Mouse (Mus musculus): Measurements from ENCODE around the gene Aldh1l1.
A peak's percentile ranks its signal among the peaks of the same experiment; 100 is the strongest.

Aldh1l1 gene

DNA sequence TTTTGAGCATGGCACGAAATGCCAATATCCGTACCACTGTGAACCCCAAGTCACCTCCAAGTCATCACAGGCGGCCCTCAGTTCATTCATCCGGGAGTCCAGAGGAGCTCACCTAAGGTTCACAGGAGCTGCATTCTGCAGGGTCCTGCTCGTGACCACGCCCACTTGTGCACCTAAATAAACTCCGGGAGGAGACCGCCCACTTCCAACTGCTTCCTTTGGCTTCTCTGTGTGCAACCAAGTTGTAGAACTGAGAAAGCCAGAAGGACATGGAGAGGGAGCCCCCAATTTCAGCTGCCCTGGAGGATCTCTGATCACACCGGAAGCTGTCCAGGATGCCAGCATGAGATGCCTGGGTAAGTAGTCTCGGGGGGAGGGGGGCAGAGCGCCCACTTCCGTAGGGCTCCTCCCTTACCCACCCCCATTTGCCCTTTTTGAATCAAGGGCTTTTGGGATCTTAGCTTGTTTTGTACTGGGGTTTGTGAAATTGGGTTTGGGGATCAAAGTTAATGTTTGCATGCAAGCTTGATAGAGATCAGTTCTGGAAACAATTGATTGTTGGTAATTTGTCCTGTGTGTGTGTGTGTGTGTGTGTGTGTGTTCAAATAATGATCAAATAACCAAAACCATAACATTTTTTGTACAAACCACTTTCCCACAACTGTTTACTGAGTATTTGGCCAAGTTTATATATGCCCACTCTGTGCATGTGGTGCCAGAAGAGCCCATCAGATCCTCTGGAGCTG is at the start of gene Aldh1l1:
TSS of gene Aldh1l1 (plus strand) at position 252 of the 746 bp plus-strand sequence.
- no peak for DNase-seq

DNA sequence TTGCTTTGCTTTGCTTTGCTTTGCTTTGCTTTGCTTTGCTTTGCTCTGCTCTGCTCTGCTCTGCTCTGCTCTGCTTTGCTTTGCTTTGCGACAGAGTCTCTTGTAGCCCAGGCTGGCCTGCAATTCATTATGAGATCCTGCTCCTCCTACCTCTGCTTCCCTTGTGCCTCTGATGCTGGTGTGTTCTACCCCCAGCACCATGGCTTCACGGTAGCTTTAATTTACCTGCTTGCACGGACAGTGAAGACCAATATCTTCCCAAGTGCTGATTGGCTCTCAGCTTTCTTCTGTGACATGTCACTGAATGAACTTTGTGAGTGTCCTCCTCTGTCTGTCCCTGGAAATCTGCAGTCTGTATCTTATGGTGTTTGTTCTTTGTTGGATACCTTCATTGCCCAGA is 49.2 kb upstream of the Aldh1l1 start:
- DNase-seq, result no peak

DNA sequence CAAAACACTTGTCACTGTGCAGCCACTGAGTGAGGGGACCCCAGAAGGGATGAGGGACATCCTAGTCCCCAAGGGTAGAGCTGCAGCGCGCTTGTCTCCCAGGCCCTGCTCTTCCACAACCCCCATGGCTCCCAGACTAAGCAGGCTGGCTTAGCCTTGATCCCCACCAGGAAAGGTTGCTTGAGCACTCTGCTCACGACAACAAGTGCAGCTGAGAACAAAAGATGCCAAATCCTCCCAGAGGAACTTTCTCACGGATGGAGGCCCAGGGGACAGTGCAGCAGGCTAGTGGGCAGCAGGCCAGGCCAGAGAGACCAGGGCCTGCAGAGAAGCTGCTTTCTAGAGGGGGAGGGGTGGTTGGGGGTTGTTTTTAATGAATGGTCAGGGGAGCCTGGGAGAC is 39.3 kb upstream of the Aldh1l1 start:
- DNase-seq, result peak in 1 of 2 experiments; percentile 26

DNA sequence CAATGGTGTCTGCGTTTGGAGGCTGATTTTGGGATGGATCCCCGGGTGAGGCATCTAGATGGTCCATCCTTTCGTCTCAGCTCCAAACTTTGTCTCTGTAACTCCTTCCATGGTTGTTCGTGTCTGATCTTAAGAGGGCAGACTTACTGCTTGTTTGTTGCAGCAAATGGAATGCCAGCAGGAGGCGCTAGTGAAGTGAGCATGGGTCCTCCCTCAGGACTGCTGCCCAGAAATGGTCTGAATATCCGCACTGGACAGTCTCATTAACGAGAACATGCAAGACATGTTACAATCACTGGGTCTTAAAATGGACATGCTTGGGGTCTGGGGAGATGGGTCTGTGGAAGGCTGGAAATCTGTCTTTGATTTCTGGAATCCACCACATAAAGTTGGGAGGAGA is 36.0 kb upstream of the Aldh1l1 start:
- peak; percentile 92 to 96 for DNase-seq

DNA sequence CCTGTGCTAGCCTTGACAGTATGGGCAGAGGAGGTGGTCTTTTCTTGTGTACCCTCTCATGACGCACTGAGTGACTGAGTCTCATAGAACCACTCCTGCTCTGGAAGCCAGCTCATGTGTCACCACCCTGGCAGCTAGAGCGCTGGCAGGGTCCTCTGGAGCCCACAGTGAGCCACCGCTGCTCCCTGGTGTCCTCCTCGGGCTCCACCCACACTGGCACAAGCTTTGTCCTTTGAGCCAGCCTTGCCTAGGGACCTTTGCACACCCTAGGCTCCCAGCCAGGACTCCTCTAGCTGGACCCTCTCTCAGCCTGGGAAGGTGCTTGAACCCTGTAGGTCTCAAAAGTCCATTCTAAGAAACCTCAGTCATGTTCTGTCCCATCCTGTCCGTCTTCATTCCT is 35.5 kb upstream of the Aldh1l1 start:
- DNase-seq, result peak; percentile 32 to 42

DNA sequence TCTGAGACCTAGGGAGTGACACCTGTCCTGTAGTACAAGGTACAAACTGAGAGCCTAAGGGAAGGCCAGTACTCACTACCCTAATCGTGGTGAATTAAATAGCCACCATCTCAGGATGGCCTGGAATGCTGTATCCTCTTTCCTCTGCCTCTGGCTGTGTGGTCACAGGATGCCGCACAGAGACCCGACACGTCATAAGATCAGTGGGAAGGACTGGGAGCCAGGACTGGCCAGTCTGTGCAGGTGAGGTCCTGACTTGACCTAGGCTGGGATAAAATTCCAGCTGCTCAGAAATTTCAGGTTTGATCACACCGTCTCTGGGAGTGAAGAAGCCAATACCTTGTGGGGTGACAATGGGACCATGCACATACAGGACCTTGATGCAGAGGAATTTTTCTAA is 34.7 kb upstream of the Aldh1l1 start:
- no peak for DNase-seq

DNA sequence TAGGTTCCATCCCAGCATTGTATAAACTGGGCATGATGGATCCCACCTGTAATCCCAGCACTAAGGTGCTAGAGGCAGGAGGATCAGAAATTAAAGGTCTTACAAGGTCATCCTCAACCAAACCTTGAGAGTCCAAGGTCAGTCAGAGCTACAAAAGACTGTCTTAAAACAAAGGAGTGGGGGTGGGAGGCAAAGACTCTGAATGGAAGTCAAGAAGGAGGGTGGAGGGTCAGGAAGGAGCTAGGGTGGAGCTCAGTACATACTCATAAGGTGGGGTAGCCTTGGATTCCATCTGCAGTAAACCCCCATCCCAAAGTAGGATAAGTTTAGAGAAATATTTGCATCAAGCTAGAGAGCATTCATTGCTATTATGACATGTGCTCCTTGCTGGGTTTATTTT is 33.6 kb upstream of the Aldh1l1 start:
- DNase-seq, result no peak

DNA sequence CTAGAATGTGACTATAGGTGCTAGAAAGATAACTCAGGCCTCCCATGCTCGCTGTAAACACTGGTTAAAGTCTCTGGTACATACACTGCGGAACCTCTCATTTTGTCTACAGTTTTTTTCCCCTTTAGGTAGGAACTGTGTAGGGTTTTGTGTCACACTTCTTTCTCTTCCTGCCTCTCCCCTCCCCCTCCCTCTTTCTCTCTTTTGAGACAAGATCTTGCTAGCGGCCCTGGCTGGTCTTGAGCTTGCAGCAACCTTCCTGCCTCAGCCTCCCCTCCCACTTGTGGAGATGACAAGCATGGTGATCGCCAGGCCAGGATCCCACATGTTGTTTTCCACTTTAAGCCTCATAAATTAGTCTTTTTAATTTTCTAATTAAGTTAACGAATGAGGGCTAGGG is 32.5 kb upstream of the Aldh1l1 start:
- no peak for DNase-seq

DNA sequence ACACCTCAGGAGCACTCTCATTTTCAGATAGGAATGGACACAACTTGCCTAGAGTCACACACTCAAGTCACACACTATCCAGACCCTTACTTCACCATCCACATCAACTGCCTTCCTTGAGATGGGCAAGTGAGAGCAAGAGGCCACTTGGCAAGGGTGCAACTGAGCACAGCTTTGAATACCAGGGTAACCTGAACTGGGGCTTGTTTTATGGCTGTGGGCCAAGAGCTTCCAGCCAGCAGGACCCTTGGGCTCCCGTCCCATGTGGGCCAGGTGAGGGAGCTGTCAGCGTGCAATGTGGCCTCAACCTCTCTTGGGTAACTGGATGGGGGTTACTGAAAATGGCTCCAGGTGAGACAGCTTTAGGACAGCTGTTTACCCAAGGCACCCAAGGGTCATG is 28.8 kb upstream of the Aldh1l1 start:
- DNase-seq, result no peak

DNA sequence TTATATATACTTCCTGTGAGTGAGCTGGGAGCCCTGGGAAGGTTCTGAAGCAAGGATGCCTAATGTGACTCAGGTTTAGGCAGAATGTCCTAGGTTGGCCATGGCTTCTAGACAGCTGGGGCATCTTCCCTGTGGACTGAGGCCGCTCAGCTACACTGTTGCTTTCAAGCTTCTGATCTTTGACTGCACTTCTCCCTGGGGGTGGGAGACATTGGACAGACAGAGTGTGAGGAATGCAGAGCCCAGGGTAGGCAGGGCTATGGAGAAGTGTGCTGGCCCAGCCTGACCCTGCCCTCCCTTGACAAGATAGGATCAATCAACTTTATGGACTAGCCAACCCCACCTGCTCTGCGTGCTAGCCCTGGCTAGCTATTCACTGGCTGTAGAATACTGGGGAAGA is 25.0 kb upstream of the Aldh1l1 start:
- DNase-seq, result no peak

DNA sequence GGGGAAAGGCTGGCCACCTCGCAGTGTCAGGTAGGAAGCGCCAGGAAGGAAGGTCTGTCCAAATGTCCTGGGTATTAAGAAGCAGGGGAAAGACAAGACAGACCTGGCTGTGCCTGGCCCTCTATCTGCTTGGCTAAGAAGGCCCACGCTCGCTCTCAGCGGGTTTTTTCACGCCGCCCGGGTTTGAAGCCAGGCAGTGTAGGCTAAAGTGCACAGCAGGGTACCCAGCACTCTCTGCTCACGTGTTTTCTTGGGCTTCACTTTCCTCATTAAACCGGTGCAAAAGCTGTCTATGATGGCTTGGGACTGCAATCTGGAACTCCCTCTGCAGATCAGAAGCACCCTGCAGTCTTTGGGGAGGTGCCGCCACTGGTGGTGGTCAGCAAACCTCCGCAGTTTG is 24.5 kb upstream of the Aldh1l1 start:
- DNase-seq, result peak in 1 of 2 experiments; percentile 27

DNA sequence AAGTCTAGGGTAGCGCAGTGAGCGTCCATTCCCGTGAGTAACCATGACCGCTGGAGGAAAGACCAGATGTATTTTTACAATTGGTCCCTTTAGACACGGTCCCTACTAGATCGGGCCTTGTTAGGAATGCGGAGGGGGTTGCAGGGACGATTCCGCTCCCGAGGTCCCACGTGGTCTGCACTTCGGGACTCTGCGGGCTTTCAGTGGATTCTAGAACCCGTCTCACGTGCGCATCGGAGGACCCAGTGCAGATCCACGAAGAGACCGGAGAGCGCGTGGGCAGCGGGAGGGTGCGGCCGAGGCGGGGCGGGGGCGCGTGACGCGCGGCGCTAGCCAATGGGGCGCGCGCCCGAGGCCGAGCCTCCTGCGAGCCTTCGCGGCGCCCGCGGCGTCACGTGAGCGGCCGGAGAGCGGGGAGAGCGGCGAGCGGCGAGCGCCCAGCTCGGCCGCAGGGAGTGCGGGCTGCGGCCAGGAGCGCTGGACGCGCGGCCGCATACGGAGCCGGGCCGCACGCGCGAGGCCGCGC is 24.0 kb upstream of the Aldh1l1 start, which contains the start of gene Klf15:
TSS of gene Klf15 (plus strand) at position 396 of the 526 bp plus-strand sequence.
- peak; percentile 82 to 88 for DNase-seq

DNA sequence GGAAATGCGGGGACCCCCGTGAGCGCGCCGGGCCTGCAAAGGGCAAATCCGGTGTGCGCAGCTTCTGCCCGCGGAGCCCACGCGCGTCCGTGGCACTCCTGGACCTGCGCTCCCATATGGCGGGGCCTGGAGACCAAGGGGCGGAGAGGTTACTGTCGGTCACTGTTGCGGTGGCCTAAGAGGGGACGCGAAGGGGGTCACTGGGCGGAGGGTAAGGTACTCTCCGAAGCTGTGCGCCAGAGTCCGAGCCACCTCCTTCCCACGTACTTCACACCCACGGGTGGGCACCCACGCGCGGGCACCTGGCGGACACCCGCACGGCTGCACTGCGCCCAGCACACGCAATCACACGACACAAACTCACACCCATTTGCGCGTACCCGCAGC is 23.4 kb upstream of the Aldh1l1 start:
- DNase-seq, result peak; percentile 46 to 47

DNA sequence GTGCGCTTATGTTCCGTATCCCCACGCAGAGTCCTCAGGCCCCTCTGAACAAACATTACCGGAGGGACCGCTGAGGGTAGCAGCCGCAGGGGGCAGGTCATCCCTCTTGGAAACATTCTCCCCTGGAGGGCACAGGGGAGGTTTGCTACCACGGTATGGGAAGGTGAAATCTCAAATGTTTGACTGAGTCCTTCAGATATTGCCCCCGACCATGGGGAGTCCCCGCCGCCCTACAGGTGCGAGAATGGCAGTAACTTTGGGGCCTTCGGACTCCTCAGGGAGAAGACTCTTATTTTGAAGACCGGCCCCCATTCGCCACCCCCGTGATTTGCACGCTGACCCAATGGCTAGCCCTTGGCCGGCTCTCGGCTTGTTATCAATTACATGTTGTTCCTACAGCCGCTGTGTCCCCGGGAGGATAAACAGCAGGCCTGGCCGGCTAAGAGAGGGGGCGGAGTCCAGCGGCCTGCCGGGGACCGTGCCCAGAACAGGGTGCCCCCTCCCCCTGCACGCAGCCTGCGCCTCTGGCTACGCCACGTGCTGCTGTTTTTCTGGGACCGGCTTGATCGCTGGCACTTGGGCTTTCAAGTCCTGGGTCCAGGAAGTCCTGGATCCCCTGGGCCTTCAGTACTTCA is 22.9 kb upstream of the Aldh1l1 start:
- DNase-seq, result peak; percentile 61 to 63

DNA sequence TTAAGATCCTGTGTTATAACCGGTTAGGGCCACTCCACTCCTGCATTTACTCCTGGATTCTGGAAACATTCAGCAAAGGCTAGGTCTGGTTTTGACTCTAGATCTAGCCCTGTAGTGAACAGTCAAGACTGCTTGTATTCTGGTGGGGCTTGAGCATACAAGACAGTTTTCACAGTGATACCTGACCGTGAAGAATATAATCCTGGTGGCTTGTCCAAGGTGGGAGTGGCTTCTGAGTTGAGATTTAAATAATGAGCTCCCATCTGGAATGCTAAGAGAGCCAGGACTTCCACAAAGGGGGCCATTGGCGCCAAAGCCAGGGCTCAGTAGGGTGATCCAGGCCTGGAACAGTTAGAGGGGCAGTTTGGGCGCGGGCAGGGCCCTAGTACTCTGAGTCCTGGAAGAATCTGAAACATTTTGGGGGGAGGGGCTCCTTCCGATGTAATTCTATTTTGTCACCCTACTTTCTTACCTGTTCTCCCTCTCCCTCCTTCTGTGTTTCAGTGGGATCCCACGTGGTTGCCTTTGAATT is 22.3 kb upstream of the Aldh1l1 start:
- peak in 1 of 2 experiments; percentile 28 for DNase-seq

DNA sequence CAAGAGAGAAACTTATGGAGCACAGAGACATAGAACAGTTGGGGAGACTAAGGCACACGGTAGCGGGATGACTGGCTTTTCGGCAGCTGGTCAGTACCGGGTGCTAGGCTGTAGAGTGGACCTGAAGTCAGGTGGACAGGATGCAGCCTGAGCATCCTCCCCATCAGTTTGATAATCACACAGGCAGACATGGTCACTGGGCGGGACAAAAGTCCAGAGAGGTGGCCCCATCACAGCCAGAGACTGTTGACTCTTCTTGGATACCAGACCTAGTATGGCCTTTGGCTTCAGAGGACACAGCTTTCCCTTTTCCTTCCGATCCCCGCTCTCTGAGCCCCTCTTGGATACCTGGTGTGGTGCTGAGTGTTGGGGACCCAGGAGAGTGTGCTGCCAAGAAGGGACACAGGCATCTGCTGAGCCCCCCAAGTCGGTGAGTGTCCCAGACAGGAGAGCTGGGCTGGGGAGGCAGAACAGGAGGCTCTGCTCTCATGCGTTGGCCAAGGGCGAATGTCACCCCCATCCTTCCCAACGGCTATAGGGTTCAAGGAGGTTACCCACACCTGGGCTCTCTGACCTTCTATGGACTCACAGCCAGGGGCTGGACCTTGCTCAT is 21.1 kb upstream of the Aldh1l1 start:
- DNase-seq, result no peak

DNA sequence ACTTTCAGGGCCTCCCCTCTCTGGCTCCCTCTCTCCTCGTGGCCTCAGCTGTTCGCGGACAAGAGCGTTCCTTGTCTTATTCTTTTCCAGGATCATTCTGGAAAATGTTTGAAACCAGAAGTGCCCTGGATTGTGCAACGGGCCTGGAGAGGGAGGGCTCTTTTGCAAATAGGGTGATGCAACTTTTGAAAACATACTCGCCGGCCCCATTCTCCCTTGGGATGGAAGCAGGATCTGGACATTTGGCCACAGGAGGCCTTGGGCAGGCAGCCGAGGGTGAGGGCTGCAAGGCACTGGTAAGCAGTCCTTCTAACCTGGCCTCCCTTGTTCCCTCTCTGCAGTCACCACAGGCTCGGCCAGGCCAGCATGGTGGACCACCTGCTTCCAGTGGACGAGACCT is 20.1 kb upstream of the Aldh1l1 start:
- DNase-seq, result no peak

DNA sequence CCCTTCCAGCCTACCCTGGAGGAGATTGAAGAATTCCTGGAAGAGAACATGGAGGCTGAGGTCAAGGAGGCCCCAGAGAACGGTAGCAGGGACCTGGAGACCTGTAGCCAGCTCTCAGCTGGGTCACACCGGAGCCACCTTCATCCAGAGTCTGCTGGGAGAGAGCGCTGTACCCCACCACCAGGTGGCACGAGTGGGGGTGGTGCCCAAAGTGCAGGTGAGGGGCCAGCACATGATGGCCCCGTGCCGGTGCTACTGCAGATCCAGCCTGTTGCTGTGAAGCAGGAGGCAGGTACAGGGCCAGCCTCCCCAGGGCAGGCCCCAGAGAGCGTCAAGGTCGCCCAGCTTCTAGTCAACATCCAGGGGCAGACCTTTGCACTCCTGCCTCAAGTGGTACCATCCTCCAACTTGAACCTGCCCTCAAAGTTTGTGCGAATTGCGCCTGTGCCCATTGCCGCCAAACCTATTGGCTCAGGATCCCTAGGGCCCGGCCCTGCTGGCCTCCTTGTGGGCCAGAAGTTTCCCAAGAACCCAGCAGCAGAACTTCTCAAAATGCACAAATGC is 19.3 kb upstream of the Aldh1l1 start:
- DNase-seq, result no peak

DNA sequence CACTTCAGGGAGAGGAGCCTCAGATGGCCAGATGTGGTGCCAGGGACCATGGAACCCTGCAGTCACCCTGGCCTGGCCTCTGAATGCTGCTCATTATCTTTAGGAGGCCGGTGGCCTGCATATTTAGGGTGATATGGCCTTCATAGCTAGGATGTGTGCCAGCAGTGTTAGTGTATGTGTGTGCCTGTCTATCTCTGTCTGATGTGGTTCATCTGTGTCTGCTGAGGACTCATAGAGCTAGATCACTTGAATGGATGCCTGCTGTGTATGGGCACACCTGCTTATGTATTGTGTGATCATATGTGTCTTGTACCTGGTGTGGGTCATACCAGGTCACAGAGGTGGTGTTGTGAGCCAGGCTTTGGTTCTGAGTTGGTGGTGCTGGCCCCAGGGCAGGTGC is 18.0 kb upstream of the Aldh1l1 start:
- no peak for DNase-seq

DNA sequence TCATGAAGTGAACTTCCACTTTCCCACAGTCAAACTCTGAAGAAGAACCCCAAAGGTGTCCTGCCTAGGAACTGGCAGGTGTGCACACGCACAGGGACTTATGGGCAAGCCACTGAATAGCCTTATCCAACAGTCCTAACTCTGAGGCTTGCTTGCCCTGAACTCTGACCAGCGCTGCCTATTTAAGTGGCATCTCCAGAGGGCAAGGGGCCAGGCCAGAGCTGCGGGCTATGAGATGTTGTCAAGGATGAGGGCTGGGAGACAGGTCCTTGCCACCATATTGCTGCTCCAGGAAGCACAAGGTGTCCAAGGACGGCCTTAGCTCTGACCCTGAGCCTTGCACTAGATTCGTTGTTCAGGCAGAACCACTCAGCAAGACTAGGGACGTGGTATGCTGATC is 17.2 kb upstream of the Aldh1l1 start:
- DNase-seq, result no peak

DNA sequence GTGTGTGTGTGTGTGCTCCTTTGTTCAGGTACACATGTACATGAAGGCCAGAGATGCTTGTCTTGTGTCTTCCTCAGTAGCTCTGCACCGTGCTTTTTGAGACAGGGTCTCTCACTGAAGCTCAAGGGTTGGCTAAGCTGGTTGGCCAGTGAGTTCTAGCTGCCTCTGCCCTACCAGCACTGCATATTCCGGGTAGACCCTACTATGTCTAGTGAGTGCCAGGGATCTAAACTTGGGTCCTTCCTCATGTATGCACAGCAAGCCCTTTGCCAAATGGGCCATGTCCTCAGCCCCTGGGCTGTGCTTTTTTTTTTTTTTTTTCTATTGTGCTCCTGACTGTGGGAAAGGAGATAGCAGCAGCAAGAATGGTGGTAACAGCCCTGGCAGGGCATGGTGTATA is 16.0 kb upstream of the Aldh1l1 start:
- DNase-seq, result no peak

DNA sequence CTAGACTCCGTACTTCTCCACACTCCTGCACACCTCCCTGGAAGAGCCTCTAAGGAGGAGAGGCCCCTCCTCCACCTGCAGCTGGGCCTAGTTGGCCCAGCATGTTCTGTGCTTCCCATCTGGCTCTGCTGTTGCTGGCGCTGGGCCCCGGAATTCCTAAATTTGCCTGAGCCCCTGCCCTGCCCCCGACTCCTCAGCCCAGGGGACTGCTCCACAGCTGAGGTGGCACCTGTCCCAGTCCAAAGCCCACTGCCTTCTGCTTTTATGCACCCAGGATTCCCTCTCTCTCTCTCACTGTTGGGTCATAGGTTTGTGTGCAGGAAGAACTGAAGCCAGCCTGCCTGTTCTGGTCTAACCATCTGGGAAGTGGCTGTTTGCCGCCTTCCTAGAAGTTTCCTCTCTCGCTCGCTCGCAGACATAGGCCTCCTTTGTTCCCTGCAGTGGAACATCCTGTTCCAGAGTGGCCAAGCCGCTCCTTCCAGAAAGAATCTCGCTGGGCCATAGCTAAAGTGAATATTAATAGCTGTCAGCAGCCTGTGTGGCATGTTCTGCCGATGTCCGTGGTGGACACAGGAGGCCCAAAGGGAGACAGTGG is 15.2 kb upstream of the Aldh1l1 start:
- peak; percentile 34 to 51 for DNase-seq

DNA sequence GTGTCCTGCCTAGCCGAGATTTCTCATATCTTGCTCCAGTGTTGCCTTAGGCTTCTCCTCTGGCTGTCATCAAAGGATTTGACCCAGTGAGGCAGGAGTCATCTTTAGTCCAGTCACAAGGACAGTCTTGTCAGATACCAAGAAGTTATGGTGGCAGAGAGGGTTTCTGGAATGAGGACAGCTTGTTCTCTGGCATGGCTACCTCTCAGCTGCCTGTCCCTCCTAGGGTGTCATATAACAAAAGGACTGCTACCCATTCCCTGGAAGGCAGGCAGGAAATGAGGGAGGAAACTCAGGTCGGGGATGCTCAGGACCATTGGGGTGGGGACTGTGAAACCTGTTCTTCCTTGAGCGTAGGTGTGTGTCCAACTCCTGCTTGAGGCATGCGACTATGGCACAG is 14.1 kb upstream of the Aldh1l1 start:
- DNase-seq, result no peak
